Mouse (Mus musculus) left cerebral cortex, postnatal 25 days (tissue): ENCODE measurements around the gene Car3. TPM values are rescaled to one million over a fixed set of nuclear protein-coding genes. Genes with fewer than 3 reads are reported as not detected.
"Not testable (repeated sequence)": the region's sequence is repeated elsewhere in the genome, so short reads cannot be mapped to it uniquely, and the experiment has no call there.

Experiments used
- DNase-seq, 2 experiments: peaks; one replicate each; pipeline ENCODE4 v3.0.0; 2022; ENCODE audit warnings: low spot score in 2 of 2, mixed read lengths in 1 of 2
- intact Hi-C: fragments of 180-260 bp; cut with DNase I; formaldehyde crosslinking; loops from one replicate; pipeline ENCODE4 v1.15.1; 2025
- total RNA-seq, 2 experiments: library from RNA; stranded (reverse); gene quantifications; 2 replicates each; pipeline ENCODE4 v1.2.3; 2021

The Car3 gene
- total RNA-seq = 1 to 10 TPM; 1.1 TPM

DNA sequence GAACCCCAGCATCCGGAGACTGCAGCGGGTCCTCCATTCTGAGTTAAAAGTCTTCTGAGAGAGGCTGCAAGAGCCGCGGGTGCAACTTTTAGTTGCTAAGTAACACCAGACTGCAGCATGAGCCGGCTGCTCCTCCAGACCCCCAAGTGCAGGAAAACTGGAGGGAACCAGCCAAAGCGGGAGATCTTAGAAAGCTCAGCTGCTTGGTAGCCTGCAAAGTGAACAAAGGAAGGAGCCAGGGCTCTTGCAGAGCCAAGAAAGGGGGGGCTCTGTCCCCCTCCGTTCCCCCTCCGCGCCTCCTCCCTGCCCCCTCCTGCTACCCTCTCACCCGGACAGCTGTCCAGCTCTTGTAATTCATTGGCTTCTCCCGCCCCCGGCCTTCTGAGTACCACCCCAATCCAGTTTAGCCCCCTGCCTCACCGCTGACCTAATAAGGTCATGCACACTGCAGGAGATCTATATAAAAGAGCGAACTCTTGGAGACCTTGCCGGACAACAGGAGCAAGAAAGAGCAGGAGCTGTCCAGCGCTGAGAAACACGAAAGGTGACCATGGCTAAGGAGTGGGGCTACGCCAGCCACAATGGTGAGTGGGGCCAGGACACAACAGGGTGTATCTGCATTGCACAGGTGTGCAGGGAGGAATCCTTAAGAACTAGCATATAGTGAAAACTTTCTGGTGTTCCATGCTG lies at the start of gene Car3:
Gene Car3, plus strand, starts transcription at position 491 of the 690 bp plus-strand sequence.
- peak in 1 of 2 experiments; percentile 17 for DNase-seq
- intact Hi-C loops = no loop called here

DNA sequence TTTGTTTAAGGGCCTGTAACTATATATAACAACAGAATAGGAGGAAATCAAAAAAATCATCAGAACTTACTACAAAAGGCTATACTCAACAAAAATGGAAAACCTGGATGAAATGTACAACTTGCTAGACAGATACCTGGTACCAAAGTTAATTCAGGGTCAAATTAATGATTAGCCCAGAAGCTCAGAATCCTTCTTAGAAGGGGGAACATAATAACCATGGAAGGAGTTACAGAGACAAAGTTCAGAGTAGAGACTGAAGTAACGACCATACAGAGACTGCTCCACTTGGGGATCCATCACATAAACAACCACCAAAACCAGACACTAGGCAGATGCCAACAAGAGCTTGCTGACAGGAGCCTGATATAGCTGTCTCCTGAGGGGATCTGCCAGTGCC lies 47.9 kb upstream of the Car3 start:
- intact Hi-C loops, DNase-seq: not testable (repeated sequence)

DNA sequence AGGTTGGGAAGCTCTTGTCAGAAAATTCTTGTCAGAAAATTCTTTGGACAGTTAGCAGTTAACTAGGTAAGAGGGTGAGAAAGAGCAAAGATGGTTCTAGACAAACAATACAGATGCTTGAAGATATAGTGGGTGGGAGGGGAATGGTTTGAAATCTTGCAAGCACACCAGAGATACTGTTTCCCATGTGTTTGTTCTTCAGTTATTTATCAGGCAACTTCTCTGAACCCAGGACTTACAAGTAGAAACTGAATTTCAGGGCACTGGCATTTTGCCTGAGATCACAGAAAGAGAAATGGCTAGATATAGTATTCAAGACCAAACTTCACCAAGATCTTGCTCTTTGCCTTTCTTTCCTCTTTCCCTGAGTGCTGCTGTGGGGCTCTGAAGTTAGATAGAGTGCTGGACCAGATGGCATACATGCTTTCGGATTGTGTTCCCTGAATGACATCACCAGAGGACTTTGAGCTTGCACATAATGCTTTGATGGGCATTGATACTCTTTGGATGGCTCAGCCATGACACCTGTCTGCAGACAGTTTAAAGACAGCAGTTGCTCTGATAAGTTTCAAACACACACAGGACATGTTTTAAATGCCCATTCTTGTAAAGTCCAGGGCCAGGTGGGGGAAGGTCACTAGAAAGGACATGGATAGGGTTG lies 43.3 kb upstream of the Car3 start:
- intact Hi-C loops = no loop called here

DNA sequence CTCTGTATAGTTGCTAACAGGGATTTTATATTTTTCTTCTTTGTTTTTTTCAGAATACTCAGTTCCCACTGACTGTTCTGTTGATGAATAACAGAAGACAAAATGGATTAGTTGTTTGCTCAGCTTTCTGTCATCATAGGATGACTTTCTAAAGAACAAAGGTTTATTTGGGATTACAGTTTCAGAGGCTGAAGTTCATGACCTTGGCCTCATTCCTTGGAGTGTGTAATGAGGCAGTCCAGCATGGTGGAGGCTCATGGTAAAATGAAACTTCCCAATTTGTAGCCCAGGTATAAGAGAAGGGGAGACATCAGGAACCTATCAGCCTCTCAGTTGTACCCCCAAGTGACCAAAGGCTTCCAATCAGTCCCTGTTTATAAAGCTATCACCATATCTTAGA lies 34.4 kb upstream of the Car3 start:
- intact Hi-C loops = no loop called here
- no peak for DNase-seq

More for the DNA sequence above, 43.3 kb upstream of the Car3 start:
- DNase-seq = no peak

DNA sequence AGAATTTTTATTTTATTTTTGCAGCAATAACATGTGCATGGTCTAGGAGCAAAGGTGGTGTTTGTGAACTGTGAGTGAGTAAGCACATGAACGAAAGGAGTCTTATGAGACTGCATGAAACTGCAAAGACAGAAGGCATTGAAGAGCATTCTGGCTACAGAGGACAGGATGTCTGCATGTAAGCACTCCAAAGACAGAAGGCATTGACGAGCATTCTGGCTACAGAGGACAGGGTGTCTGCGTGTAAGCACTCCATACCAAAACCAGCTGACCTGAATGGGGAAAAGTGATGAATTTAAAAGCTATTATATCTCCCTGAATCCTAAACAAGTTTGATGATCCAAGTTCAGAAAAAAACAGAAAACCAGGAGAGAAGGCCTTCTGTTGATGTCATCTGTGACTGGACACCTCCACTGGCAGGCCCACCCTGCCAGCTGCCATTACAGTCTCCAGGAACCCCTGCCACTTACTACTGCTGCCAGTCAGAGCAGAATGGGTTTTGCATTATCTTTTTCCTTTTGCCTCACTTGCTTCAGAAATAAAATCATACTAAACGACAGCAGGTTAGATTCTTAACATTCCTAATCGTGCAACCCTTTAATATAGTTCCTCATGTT lies 32.0 kb upstream of the Car3 start:
- intact Hi-C loops = no loop called here
- no peak for DNase-seq

DNA sequence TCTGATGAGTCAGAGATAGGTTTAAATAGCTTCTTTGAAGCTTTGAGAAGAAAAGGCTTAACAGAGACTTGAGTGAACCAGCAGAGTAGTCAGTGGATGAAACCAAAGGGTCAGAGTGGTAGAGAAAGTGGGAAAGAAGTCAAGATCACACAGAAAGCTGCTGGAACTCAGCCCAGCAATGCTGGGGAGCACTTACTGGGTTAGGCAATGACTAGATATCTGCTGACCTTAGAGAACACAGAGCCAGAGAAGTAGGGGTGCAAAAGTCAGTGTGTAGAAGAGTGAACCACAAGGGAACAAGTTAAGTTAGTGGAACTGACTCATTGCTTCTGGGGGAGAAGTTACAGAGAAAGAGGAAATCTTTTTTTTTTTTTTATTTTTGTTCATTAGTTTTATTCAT lies 30.5 kb upstream of the Car3 start:
- no peak for DNase-seq
- intact Hi-C loops = no loop called here

DNA sequence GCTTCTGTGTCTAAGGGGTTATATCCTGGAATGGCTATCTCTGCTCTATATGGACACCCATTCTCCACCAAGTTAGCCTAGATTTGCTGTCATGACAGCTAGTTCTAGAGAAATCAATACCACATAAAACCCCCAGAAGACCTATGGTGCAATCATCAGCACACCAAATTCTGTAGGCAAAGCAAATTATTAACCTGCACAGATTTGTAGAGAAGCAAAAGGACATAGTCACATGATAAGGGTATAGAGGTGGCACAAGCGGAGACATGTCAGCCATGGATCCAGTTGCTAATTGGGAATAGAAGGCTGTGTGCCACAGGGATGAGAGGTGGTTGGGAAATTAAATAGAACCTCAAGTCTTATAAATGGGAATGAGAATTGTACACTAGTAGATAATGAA lies 24.4 kb upstream of the Car3 start:
- intact Hi-C loops = no loop called here
- no peak for DNase-seq

DNA sequence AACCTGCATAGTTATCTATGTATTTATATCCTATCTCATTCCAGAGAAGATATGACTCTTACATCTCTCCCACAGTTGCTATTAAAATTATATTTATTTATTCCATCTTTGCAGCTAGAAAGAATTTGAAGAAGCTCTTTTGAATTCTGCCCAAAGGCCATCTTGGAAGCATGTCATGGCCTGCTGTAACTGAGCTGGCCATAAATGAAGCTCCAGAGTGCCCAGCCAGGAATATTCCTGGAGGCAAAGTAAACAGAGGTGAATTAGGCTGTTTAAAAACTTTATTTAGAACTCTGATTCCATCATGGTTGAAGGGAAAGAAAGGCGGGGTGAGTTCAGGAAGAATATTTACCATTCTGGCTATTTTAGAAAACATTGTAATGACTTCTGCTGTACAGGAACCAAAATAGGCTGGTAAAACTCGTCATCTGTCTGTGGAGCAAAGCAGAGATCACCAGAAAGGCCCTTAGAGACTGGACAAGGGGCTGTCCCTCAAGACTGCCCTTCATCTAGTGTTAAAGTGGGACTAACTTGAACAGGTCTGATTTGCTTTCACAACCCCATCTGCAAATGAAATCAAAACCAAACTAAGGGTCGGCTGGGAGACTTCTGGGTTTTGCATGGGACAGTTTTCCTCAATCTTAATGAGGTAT lies 23.7 kb upstream of the Car3 start:
- DNase-seq = no peak
- intact Hi-C loops = no loop called here

DNA sequence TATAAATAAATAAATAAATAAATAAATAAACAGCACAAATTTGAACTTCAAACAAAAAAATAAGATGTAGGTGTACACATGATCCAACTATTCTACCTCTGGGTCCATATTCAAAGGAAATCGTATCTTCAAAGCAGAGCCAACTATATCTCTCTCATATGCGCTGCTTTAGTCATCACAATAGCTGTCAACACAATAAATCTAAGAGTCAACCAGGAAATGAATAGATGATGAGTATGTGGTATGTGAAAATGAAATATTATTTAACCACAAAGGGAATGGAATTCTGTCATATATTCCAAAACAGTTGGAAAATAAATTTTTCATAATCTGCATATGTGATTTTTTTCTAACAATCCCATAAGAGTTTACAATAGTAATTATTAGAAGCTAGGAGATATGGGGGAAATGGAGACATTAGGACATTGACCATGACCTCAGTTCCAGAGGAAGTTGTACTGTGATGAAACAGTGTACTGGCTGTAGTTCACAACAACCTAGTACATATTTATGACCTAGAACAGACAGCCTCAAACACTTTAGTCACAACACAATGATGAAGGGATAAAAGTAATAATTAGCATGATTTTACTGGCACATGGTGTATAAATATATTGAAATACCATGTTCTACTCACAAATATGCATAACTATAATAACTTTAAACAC lies 14.6 kb upstream of the Car3 start:
- no peak for DNase-seq
- intact Hi-C loops = no loop called here

DNA sequence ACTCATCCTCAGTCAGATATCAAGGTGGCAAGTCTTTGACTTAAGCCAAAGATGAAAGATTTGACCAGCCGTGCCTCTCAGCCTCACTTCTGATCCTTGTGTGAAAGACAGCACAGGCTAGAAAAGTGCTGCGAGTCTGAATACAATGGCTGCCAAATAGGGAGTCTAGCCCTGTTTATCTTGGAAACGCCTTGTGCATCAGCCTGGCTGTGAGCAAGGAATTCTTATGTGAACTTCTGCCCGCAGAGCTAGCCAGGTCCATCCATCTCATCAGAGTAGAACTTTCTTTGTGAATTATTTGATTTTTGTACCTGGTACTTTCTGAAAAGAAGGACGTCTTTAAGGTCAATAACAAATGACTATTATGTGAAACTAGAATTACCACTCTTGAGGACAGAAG lies 9.3 kb upstream of the Car3 start:
- intact Hi-C loops = no loop called here
- no peak for DNase-seq

DNA sequence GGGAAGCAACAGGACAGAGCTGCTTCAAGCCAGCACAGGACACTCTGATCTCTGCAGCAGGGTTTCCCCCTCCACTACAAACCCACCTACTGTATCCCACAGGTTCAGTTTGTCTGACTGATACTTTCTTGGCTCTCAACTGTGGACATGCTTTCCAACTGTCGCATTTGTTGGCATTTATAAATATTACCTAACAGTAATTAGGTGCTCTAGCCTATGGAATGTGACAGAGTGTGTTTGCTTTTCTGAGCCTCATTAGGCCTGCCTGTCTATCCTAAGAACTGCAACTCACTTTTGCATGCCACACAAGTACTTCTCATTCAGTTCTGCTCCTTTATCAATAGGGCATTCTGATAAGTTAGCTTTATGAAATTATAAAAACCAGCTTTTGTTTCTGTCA lies 8.9 kb upstream of the Car3 start:
- no peak for DNase-seq
- intact Hi-C loops = no loop called here

DNA sequence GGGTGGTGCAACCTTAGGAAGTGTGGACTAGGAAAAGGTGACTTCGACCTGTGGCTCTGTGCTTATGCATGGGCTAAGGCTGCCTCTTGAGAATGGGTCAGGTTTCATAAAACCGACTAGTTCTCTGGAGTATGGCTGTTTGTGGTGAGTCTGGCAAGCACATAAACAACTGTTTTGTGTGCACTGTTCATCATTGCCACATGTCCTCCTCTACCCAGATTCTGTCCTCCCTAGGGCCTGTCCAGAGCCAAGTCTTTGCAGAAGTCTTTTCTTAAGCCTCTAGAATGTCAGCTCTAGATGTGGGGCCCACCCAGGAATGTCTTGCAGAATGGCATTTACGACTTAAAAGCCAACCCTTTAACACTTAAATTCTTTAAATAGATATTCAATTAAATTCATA lies 5.4 kb upstream of the Car3 start:
- DNase-seq = no peak
- intact Hi-C loops = no loop called here

DNA sequence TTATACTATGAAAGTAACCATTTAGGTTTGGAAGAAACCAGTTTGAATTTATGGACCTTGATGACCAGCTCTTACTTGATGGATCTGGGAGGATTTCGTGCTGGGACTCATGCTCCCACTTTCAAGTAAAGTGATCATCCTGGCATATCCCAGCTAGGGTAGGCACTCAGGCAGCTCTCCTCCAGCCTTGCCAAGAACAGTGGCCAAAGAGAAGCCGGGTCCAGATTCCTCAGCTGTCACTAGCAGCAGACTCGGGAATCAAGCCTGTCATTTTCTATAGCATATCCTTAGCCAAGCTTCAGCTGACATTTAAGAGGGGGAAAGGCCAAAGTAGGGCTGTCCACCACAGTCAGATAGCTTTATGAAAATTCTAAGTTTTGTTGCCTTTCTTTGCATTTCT lies 3.0 kb upstream of the Car3 start:
- intact Hi-C loops = no loop called here
- no peak for DNase-seq

DNA sequence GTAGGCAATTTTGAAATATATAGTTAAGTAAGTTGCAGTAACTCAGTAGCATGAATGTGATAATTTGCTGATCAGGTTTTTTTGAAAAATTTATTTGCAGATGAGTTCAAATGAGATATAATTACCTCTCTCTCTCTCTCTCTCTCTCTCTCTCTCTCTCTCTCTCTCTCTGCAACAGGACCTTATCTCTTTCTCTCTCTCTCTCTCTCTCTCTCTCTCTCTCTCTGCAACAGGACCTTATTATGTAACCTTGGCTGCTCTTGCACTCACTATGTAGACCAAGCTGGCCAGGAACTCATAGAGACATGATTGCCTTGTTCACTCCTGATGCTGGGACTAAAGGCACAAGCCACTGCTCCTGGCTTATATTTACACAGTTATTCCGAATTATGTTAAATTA lies 2.1 kb upstream of the Car3 start:
- intact Hi-C loops = no loop called here
- DNase-seq = no peak

DNA sequence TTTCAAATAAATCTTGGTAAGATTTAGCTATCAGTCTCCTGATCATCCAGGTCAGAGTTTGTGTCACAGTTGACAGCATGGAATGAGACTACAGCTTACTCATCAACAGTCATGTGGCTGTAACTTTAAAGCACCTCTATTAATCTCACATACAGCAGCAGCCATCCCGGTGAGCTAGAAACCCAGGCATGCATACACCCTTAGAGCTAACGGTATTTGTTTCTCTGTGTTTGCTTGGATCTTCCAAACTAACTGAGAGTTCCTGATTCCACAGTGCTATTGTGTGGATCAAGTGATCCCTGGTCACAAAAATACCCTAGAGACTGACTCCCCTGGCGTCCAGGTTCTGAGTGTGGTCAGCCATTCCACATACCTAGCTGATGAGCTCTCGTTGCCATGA lies 1.5 kb upstream of the Car3 start:
- intact Hi-C loops = no loop called here
- no peak for DNase-seq

DNA sequence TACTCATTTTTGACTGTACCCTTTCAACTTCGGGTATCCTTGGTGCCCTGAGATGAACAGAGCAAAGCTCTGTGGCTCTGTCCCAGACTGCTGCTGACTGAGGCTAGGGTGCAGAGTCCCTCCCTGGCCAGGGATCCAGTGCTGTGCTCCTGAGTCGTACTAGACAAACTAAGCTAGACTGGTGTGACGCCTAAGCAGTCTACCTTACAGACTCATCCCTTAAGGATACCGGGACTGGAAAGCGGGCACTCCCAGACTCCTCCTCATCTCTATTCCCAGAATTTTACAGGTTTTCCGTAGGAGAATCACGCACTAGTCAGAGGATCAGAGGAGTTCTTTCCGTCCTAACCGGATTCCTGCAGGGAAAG lies 674 bp upstream of the Car3 start:
- intact Hi-C loops = no loop called here
- DNase-seq = peak in 1 of 2 experiments; percentile 12

DNA sequence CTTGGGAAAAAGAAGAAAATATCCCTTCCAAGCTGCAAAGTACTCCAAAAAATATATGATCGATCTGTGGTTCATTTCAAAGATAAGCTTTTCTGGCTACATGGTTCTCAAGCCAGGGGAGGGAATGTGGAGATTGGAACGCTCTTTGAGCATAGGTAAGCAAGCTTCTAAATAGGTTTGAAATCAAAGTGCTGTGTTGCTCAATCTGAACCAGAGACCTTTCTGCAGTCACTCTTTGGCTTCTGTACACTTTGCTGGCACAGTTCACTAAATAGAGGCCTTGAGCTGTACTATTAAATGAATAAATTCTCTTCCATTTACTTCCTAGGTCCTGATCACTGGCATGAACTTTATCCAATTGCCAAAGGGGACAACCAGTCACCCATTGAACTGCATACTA lies 610 bp downstream of the Car3 start:
- intact Hi-C loops = no loop called here
- no peak for DNase-seq

DNA sequence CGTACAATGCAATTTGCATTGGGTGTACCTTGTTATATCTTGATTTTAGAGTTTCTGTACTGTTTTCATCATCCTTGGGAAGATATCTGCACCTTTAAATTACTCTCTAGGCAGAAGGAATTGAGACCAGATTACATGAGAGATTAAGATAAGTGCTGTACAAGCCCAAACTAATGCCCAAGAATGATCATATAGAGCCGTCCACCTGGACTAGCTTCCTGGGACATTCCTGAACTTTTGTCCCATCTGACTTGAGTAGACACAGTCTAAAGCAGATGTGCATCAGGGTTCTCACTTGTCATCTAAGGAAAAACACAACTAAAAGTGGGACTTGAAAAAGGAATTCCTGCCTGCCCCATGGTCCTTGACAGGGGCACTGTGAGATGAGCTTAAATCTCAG lies 2.6 kb downstream of the Car3 start:
- intact Hi-C loops = no loop called here
- no peak for DNase-seq

DNA sequence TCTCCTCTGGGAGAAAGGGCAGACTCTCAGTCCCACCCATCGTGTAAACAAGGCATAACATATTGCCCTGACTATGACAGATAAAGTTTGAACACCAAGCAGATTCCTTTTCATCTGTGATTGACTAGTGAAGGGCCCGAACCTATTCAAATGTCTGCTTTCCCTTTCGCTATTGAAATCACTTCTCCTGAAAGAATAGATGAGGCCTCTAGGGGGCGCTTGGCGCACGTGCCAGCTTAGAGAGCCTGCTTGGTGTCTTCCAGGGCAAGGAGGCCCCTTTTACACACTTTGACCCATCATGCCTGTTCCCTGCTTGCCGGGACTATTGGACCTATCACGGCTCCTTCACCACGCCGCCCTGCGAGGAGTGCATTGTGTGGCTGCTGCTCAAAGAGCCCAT lies 6.5 kb downstream of the Car3 start:
- DNase-seq = peak; percentile 52 to 62
- intact Hi-C loops = loop anchor here (2.0 to 5.0 kb wide), 2 partner anchors 191 to 373 kb away; no protein-coding TSS in a partner anchor

DNA sequence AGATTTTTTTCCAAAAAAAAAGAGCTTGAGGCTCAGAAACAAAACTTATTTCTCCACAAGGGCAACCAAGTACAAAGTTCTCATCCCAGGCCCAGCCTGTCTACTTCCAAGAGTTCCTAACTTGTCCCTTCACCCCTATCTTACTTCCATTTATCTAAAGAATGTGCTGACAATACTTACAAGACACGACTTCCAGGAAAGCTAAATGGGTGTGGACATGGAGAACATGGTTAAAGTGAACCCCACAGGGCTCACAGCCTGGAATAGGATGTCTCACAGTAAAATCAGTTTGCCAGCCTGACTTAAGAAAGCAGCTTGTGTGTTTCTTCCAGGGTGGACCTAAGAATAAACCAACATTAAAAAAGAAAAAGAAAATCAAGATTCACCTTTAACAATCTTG lies 7.2 kb downstream of the Car3 start:
- no peak for DNase-seq
- intact Hi-C loops = loop anchor here (5.0 kb wide), 1 partner anchor 372 kb away; no protein-coding TSS in a partner anchor
